Mouse (Mus musculus) right cerebral cortex, postnatal 25 days (tissue): ENCODE data around the gene Igfbpl1.

Source experiments
- DNase-seq: peaks from one replicate; pipeline ENCODE4 v3.0.0; 2022

Igfbpl1 gene

GRCm38 (mm10) chr4:45826275-45827040 is at the start of gene Igfbpl1:
Gene Igfbpl1, minus strand, starts transcription at chr4:45826923.
- DNase-seq = no peak

DNA sequence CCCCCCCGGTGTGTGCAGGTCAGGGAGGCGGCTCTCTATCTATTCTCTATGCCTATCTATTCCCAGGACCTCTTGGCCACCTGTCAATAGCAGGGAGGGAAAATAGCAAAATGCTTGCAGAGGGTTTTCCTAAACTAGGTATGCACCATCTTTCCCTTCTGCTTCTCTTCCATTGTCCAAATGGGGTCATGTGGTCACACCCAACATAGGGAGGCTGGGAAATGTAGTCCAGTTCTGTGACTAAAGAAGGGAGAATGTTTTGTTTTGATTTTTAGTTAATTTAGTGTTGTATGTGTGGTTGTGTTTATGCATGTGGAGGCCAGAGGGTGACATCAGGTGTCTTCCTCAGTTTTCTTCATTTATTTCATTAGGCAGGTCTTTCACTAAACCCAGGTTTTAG is 45.4 kb upstream of the Igfbpl1 start:
- no peak for DNase-seq

DNA sequence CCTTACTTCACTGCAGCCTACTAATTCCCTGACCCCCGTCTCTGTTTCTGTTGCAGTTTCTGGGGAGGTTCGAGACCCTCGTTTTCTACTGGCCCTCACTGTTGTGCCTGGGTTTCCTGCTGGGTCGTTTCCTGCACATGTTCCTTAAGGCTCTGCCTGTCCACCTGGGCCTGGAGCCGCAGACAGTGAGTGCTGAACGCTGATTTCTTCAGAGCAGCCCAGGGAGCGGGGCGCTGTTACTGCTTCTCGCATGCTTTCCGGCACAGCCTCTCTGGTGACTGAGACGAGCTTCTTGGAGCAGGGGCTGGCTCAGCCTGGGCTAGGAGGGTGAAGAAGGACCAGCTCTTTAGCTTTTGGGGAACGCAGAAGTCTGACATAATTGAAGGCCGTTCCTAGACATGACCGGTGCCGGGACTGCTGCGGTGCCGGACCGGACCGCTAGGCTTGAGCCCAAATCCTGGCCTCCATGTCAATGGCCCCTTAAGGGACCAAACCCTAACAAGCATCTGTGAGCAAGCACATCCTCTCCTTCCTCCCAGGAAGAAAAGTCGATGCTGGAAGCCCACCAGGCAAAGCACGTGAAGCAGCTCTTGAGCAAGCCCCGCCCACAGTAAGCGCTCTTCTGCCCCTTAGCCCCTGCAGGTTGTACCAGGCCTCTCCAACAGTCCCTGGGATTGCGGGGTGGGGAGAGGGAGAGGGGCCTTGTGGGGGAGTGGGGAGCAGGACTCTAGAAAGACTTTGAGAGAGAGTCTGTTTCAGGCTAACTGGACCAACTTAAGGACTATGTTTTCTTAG is 42.5 kb upstream of the Igfbpl1 start:
- DNase-seq = no peak

DNA sequence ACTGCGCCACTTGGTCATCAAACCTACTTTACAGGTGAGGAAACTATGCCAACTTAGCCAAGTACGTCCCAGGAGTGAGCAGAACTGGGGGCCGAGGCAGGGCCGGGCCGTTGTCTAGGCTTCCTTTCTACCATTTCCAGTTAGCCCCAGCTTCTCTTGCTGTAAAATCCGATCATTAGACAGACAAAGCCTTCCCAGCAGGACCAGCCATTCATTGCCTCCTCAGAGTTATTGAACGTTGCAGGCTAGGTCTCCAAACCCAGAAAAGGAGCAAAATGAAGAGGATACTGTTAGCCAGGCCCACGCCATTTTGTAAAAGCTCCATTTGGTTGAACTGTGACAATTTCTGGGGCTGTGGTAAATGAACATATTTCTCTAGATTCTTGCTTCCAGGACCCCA is 40.7 kb upstream of the Igfbpl1 start:
- DNase-seq = no peak

- DNase-seq = no peak
Measured at GRCm38 (mm10) chr4:45861160-45861559, 34.4 kb upstream of the Igfbpl1 start.

DNA sequence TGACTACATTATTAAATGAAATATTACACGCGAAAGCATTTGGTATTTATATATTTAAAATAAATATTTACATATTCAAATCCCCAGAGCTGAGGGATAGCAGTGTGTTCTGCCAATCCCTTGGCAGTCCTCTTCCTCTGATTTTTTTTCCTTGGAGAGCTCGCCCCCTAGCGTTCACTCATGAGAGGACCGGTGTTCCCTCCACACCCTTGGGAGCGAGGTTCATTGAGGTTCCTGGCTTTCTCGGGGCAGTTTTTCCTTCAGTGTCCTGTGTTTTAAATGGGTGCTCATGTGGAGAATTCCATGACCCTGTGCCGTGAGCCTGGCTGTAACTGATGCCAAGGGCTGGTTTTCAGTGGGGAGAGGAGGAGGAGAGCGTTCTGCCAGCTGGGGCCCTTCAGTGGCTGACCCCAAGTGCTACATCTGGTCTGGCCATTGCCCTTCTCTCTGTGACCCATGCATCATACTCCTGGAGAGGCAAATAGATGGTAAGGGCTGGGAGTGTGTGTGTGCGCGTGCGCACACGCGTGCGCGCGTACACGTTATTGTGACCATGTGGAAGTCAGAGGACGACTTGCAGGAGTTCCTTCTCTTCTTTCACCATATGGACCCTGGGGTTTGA is 29.2 kb upstream of the Igfbpl1 start:
- peak; percentile 63 for DNase-seq

- DNase-seq = no peak
Measured at GRCm38 (mm10) chr4:45853496-45854246, 26.9 kb upstream of the Igfbpl1 start.

- no peak for DNase-seq
Measured at GRCm38 (mm10) chr4:45851640-45852051, 24.9 kb upstream of the Igfbpl1 start.

DNA sequence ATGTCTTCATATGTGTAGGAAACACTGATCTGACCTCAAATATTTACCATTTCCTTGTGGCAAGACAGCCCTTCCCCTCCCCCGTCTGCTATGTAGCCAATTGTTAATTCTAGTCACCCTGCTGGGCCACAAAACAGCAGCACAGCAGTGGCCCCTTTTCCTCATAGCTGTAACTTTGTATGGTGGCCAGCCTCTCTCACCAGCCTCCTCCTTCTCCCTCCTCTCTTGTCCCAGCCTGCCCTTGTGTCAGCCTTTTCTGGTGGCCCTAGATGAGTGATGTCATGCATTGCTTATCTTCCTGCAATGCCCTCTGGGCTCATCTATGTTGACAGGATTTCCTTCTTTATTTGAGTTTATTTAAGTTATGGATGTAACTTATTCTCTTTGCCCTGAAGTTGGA is 22.7 kb upstream of the Igfbpl1 start:
- DNase-seq = no peak

GRCm38 (mm10) chr4:45848825-45849156 is 22.1 kb upstream of the Igfbpl1 start:
- DNase-seq = no peak

- no peak for DNase-seq
Measured at GRCm38 (mm10) chr4:45848109-45848824, 21.5 kb upstream of the Igfbpl1 start, which contains the start of gene Stra6l. Gene Stra6l, plus strand, starts transcription at chr4:45848664.

DNA sequence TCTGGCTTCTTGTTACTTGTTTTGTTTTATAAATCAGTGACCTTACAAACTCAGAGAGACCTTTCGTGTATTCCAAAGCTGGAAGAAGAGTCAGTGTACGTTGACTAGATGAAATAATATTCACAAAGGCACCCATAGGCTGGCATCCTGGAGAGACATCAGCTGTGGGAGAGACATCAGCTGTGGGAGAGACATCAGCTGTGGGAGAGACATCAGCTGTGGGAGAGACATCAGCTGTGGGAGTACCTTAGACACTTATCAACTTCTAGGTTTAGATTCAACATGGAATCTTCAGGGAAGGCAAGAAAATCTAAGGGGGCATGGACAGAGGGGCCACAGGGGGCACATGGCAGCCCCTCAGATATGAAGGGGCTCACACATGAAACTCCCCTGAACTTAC is 19.5 kb upstream of the Igfbpl1 start:
- DNase-seq = no peak

DNA sequence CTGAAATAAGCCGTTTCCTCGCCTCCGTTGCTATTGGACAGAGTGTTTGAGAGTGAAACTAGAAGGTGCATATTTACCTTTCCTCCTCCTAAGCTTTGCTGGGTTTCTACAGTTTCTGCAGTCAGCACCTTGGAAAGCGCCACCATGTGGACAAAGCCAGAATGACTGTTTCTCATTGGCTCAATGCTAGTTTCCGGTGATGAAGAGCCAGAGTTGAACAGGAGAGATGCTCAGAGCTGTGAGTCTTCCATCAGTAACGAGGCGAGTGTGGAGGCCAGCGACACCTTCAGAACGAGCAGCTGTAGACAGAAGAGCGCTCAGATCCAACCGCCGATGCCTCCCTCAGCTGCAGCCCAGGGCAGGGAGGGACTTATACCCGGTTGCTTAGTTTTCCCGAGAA is 17.6 kb upstream of the Igfbpl1 start:
- DNase-seq = peak; percentile 19

DNA sequence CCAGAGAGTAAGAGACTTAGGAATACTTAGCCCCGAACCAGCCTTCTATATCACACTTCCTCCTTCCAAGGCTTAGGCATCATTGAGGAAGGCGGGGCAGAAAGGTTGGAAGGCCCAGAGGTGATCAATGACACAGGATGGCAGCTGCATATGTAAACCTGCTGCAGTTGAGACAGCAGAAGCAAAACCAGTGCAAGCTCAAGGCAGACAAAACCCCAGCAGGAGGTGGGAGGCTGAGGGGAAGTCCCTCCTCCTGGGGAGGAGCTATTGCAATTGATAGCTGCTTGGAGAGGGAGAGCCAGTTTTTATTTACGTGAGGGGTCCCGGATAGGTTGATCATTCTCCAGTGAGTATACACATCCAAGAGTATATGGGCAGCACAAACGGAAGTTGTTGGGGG is 6.7 kb upstream of the Igfbpl1 start:
- DNase-seq = no peak

DNA sequence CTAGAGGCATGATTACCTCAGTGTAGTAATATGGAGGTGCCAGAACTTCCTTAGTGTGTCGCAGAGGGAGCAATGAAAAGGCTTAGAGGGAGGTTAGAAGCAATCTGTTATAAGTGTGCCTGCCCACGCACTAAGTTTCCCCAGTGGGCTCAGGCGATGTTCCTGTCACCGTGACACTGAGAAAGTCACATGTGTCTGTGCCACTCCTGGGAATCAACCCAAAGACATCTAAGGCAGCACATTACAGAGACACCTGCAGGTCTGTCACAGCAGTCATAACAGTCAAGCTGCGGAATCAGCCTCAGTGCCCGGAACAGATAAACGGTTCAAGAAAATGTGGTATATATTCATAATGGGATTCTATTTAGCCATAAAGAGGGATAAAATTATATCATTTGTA is 5.3 kb upstream of the Igfbpl1 start:
- peak; percentile 12 for DNase-seq

- no peak for DNase-seq
Measured at GRCm38 (mm10) chr4:45829907-45830759, 3.4 kb upstream of the Igfbpl1 start.

- no peak for DNase-seq
Measured at GRCm38 (mm10) chr4:45824761-45825556, 1.8 kb downstream of the Igfbpl1 start.

- no peak for DNase-seq
Measured at GRCm38 (mm10) chr4:45824049-45824760, 2.5 kb downstream of the Igfbpl1 start.

GRCm38 (mm10) chr4:45822781-45823575 is 3.7 kb downstream of the Igfbpl1 start:
- DNase-seq = no peak
